Mouse (Mus musculus) heart, postnatal 0 days (tissue): ENCODE data around the gene Phxr2. TPM values are rescaled to one million over a fixed set of nuclear protein-coding genes. Genes with fewer than 3 reads are reported as not detected.

ENCODE experiments used
- ATAC-seq: fragments of 200-750 bp; cut with Nextera tagmentation; 2 replicates; pipeline ENCODE4 v1.8.0; 2017; ENCODE audit warnings: low read depth, moderate number of reproducible peaks, moderate library complexity; ENCODE audit not compliant: insufficient read depth
- DNase-seq: peaks from one replicate; pipeline ENCODE4 v3.0.0-alpha.2; 2016; ENCODE audit warnings: low spot score
- H3K27ac ChIP-seq: fragments of 300-500 bp; sonication (generic); 2 replicates; pipeline ENCODE4 v1.5.1; 2014; ENCODE audit warnings: low read depth, mild to moderate bottlenecking
- H3K27me3 ChIP-seq: fragments of 300-500 bp; sonication (generic); 2 replicates; pipeline ENCODE4 v1.6.1; 2014; ENCODE audit warnings: low read length, mixed read lengths; ENCODE audit not compliant: control insufficient read depth, insufficient read depth
- H3K36me3 ChIP-seq: fragments of 300-500 bp; sonication (generic); replicated peaks from 2 replicates; pipeline ENCODE4 v1.6.1; 2014; ENCODE audit warnings: low read length, mixed read lengths; ENCODE audit not compliant: control insufficient read depth, insufficient read depth
- H3K4me1 ChIP-seq: fragments of 300-500 bp; sonication (generic); 2 replicates; pipeline ENCODE4 v1.6.1; 2014; ENCODE audit warnings: antibody characterized with exemption; ENCODE audit not compliant: control insufficient read depth, insufficient read depth
- H3K4me2 ChIP-seq: fragments of 300-500 bp; sonication (generic); 2 replicates; pipeline ENCODE4 v1.6.1; 2014; ENCODE audit warnings: low read depth, mild to moderate bottlenecking, low read length, moderate library complexity
- H3K4me3 ChIP-seq: fragments of 300-500 bp; sonication (generic); 2 replicates; pipeline ENCODE4 v1.5.1; 2014; ENCODE audit warnings: low read depth, low read length
- H3K9ac ChIP-seq: fragments of 300-500 bp; sonication (generic); replicated peaks from 2 replicates; pipeline ENCODE4 v1.6.1; 2014; ENCODE audit warnings: low read depth, low read length, mixed read lengths
- H3K9me3 ChIP-seq: fragments of 300-500 bp; sonication (generic); replicated peaks from 2 replicates; pipeline ENCODE4 v1.6.1; 2016; ENCODE audit warnings: low read length; ENCODE audit not compliant: control insufficient read depth
- CTCF ChIP-seq: IDR thresholded peaks from 2 replicates; pipeline ENCODE4 v1.5.1; 2016; ENCODE audit warnings: antibody characterized with exemption, control low read depth, low read depth
- EP300 ChIP-seq: IDR thresholded peaks from 2 replicates; pipeline ENCODE4 v1.6.1; 2016; ENCODE audit warnings: antibody characterized with exemption, low read depth
- WGBS: fragments of 180-500 bp; shearing (Covaris S2); extraction: QIAGEN DNeasy Blood & Tissue Kit; methylation state at CpG from one replicate; pipeline ENCODE4 v1.1.7; 2014; 5-methylcytosine and 5-hydroxymethylcytosine counted together
- polyA plus RNA-seq: library from polyadenylated mRNA; unstranded; fragments of >200 nt; fragmentation: Nextera tagmentation; extraction: Ambion mirVana; gene quantifications from 2 replicates; pipeline ENCODE4 v1.2.1, GENCODE M21; 2015
- total RNA-seq: library from RNA; depleted of rRNA; stranded (reverse); fragments of >200 nt; gene quantifications from 2 replicates; pipeline ENCODE4 v1.2.3, GENCODE M21; 2014; ENCODE audit warnings: low replicate concordance; rRNA removed

The Phxr2 gene
- total RNA-seq (not detected in 2 replicates), polyA plus RNA-seq (not detected in 2 replicates)

GRCm38 (mm10) chr10:99126225-99126624, at the start of gene Phxr2:
TSS of gene Phxr2 (minus strand) at chr10:99126325.
- Histone ChIP-seq H3K27me3 (no peaks in the 10 kb centered on the region), H3K4me3 (no peak within 1 kb of the TSS), H3K27ac (peak within 1 kb of the TSS; percentile 35; the same call in 1 of the 2 replicates), H3K9ac (no peak within 1 kb of the TSS), H3K9me3 (no peaks in the 10 kb centered on the region), H3K4me1 (no peaks in the 10 kb centered on the region; the same call in 1 of the 2 replicates), H3K4me2 (no peak within 1 kb of the TSS), H3K36me3 (0 out of 2 replicates have a peak, but pooled peaks cover 4% of the 10 kb centered on the region)
- no peak for ATAC-seq
- DNase-seq = no peak
- TF ChIP-seq CTCF = no peak
- no peak for TF ChIP-seq EP300
- WGBS = 83% methylated on average over 4 of the region's 4 CpGs

- DNase-seq (no peak), ATAC-seq (no peak)
- Histone ChIP-seq H3K4me2 (no peak overlapping the region), H3K36me3 (no peaks in the 10 kb centered on the region), H3K4me3 (no peak overlapping the region), H3K9me3 (no peaks in the 10 kb centered on the region), H3K27me3 (no peaks in the 10 kb centered on the region), H3K27ac (peak overlapping the region; percentile 46; the same call in 1 of the 2 replicates), H3K9ac (no peak overlapping the region), H3K4me1 (peaks cover 13% of the 10 kb centered on the region; the same call in 1 of the 2 replicates)
- no peak for TF ChIP-seq EP300
- no peak for TF ChIP-seq CTCF
- 50% methylated on average over 7 of the region's 7 CpGs for WGBS
Observed at GRCm38 (mm10) chr10:99172906-99173507, 46.9 kb upstream of the Phxr2 start.

- H3K27ac ChIP-seq = peak overlapping the region; percentile 70
- DNase-seq = peak; percentile 75
- no peaks in the 10 kb centered on the region for H3K27me3 ChIP-seq
- H3K36me3 ChIP-seq = no peaks in the 10 kb centered on the region
- no peaks in the 10 kb centered on the region for H3K9me3 ChIP-seq
- 9% methylated on average over 12 of the region's 12 CpGs for WGBS
- ATAC-seq = peak; percentile 70
- peak overlapping the region; percentile 30; the same call in 1 of the 2 replicates for H3K4me2 ChIP-seq
- no peak overlapping the region for H3K4me3 ChIP-seq
- TF ChIP-seq CTCF (no peak), EP300 (peak; percentile 44; the same call in 1 of the 2 replicates)
- peaks cover 13% of the 10 kb centered on the region; the same call in 1 of the 2 replicates for H3K4me1 ChIP-seq
- H3K9ac ChIP-seq = no peak overlapping the region
Observed at GRCm38 (mm10) chr10:99171961-99172497, 45.9 kb upstream of the Phxr2 start.

- Histone ChIP-seq H3K4me3 (no peak overlapping the region), H3K36me3 (no peaks in the 10 kb centered on the region), H3K4me2 (no peak overlapping the region), H3K4me1 (peaks cover 16% of the 10 kb centered on the region; the same call in 1 of the 2 replicates), H3K27me3 (no peaks in the 10 kb centered on the region), H3K9ac (no peak overlapping the region), H3K27ac (peak overlapping the region; percentile 62), H3K9me3 (no peaks in the 10 kb centered on the region)
- TF ChIP-seq EP300 = no peak
- no peak for TF ChIP-seq CTCF
- peak; percentile 85 for DNase-seq
- peak; percentile 58 for ATAC-seq
- 50% methylated on average over 5 of the region's 5 CpGs for WGBS
Observed at GRCm38 (mm10) chr10:99169765-99170129, 43.6 kb upstream of the Phxr2 start.

GRCm38 (mm10) chr10:99168840-99169764, 43.0 kb upstream of the Phxr2 start:
- H3K9me3 ChIP-seq = no peaks in the 10 kb centered on the region
- H3K36me3 ChIP-seq = no peaks in the 10 kb centered on the region
- peak; percentile 35 for DNase-seq
- WGBS = 56% methylated on average over 11 of the region's 11 CpGs
- H3K4me1 ChIP-seq = peaks cover 16% of the 10 kb centered on the region; the same call in 1 of the 2 replicates
- H3K27ac ChIP-seq = peak overlapping the region; percentile 62
- no peak overlapping the region for H3K9ac ChIP-seq
- no peak for ATAC-seq
- no peak overlapping the region for H3K4me3 ChIP-seq
- no peaks in the 10 kb centered on the region for H3K27me3 ChIP-seq
- TF ChIP-seq CTCF (peak; percentile 48), EP300 (no peak)
- no peak overlapping the region for H3K4me2 ChIP-seq
